Mouse (Mus musculus) bone marrow, adult 2 months (tissue): ENCODE measurements at regions not wholly inside any gene's neighbourhood (a gene's known extent, or its start where the extent isn't known, plus 50 kb on each side); places are given as distances from the start of the nearest gene placed in this dataset.

Experiments
- CTCF ChIP-seq: fragments of 200-500 bp; IDR thresholded peaks from 2 replicates; pipeline ENCODE4 v1.5.1; 2011; ENCODE audit warnings: low read length, control low read depth; ENCODE audit not compliant: control insufficient read depth, insufficient read depth
- POLR2A ChIP-seq: fragments of 200-500 bp; IDR thresholded peaks from 2 replicates; pipeline ENCODE4 v1.6.1; 2011; ENCODE audit warnings: low read depth, mild to moderate bottlenecking, control low read depth, low read length, borderline replicate concordance; ENCODE audit not compliant: control insufficient read depth

DNA sequence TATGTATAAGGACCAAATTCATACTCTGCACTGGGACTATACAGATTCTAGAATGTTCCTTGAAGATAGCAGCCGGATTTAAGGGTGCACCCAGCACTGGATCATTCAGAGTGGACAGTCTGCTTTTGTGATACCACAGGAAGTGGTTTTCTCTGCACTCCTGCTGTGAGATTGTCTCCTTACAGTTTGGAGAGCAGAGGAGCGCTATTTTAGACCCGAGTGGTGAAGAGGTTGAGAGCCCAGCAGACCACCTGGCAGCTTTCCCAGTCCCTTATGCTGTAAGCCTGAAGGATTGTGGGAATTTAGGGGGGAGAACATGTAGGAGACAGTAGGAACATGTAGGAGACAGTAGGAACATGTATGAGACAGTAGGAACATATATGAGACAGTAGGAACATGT lies 147.5 kb upstream of the Zmiz1 start:
- TF ChIP-seq POLR2A (no peak), CTCF (no peak)
